Mouse (Mus musculus) regulatory T cell (primary cell): ENCODE results near the gene Trib3.

Experiments used
- in situ Hi-C: fragments of 300-600 bp; cut with MboI, MseI; formaldehyde crosslinking; loops from one replicate; pipeline ENCODE4 v1.15.1; 2025; ENCODE audit warnings: high pct_unique_total_duplicates

The Trib3 gene

GRCm38 (mm10) chr2:152313926-152314325, 29.9 kb downstream of the Trib3 start:
- in situ Hi-C loops, result no loop called here

- in situ Hi-C loops, result no loop called here
These were observed 30.8 kb downstream of the Trib3 start for GRCm38 (mm10) chr2:152312996-152313395.

GRCm38 (mm10) chr2:152307186-152307585, 36.6 kb downstream of the Trib3 start:
- in situ Hi-C loops, result no loop called here

DNA sequence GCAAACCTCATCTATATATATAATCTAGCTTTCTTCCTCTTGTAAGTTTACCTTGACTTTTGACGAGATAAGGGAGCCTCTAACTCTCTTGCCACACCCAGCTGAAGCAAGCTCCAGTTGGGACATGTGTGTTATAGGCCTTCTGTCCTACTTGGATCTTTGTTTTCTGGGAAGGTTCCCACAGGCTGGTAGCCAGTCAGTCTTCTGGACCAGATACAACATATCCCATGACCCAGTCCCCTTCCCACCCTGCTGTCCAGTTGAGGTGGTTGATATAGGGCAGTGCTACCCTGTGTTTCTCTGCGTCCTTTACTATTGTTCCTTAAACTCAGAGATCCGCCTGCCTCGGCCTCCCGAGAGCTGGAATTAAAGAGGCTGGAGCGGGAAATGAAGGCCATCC, 38.4 kb downstream of the Trib3 start:
- in situ Hi-C loops, result no loop called here

DNA sequence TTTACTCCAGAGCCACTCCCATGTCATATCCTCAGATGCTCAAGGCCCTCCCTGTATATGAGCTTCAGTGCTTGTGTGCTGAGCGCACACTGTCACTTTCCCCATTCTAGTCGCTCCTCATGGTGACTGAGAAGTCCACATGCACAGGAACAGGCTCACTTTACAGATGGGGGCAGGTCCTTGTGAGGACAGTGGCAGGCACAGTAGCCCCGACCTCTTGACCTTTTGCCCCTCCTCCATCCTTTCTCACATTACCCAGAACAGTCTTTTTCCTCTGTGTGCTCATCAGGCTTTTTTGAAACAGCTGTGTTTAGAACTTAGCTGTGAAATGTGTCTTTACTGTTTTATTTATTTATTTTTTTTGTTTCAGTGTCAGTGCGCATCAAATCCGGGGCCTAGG, 40.1 kb downstream of the Trib3 start:
- in situ Hi-C loops, result no loop called here

DNA sequence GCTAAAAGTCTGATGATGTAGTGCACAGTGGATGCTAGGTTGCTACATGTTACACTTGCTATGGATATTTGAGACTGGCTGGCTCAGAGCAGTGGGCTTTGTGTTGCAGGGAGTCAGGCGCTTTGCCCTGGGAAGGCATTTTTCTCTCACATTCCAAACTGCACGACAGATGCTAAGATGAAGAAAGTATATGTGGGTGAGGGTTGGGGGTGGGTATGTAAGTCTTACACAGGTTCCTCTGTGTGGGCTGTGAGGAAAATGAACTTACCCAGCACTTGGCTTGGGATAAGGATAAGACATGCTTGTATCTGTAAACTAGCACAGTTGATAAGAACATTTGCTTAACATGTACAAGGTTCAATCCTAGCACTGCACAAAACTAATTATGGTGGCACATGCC, 41.0 kb downstream of the Trib3 start:
- in situ Hi-C loops, result no loop called here

DNA sequence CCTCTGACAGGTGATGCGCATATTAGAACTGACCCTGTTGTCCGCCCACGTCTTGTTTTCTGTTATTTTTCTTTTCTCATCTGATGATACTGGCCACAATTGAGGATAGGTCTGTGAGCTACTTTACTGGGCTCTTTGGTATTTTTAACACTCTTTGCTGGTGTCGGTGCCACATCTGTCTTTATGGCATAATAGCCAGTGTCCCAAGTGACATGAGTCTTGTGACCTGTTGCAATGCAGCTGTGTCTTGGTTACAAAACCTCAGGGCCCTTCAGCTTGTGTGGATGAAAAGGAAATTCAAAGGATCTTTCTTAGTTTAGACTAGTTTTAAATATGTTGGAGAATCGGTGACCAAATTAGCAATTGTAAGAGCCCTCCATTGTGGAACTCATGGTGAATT, 49.3 kb downstream of the Trib3 start:
- in situ Hi-C loops, result loop anchor here (5.0 kb wide), 1 partner anchor 43 kb away; no protein-coding TSS in a partner anchor

DNA sequence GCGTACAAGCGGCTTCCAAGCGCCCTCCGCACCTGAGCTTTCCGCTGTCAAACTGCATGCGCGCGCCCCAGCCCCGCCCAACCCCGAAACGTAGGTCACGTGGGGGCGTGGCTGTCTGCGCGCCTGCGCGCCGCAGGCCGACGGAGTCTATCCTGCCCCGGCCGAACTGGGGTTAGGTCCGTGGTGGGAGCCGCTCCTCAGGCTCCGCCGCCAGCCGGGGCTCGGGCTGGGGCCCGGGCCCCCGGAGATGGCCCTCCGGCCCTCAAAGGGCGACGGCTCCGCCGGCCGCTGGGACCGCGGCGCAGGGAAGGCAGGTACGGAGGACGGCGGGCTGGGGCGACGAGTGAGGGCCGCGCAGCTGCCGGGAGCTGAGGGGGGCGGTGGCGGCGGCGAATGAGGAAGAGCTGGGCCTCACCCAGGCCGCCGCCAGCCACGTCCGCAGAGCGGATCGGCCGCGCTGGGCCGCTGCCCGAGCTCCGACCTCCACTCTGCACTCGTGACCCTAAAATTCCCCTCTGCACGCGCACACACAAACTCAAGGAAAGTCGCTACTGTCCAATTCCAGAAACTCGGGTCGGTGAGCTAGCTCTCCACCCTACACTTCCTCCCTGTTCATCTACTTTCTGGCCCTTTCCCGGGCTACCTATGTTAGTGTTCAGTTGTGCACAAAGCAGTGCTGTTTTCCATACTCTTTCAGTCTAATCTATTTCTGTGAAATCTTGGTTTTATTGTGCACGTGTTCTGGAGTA, 49.9 kb downstream of the Trib3 start, which contains the start of gene Tbc1d20:
Gene Tbc1d20, plus strand, starts transcription at position 102 of the 749 bp plus-strand sequence.
- in situ Hi-C loops, result loop anchor here (5.0 kb wide), 1 partner anchor 43 kb away; no protein-coding TSS in a partner anchor

GRCm38 (mm10) chr2:152293179-152293726, 50.6 kb downstream of the Trib3 start:
- in situ Hi-C loops, result loop anchor here (5.0 kb wide), 1 partner anchor 44 kb away; no protein-coding TSS in a partner anchor

- in situ Hi-C loops, result loop anchor here (5.0 kb wide), 1 partner anchor 45 kb away; no protein-coding TSS in a partner anchor
These were observed 51.4 kb downstream of the Trib3 start for GRCm38 (mm10) chr2:152292475-152292874.

DNA sequence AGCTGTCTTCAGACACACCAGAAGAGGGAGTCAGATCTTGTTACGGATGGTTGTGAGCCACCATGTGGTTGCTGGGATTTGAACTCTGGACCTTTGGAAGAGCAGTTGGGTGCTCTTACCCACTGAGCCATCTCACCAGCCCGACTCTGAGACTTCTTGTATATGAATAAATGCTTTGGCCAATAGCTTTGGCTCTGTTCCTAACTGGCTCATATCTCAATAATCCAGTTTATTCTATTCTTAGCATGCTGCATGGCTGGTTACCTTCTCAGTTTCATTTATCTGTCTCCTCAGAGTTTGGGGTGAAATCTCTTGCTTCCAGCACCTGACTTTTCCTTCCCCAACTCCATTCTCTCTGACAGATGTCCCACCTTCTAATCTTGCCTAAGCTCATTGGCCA, 54.2 kb downstream of the Trib3 start:
- in situ Hi-C loops, result loop anchor here (5.0 kb wide), 1 partner anchor 48 kb away; no protein-coding TSS in a partner anchor

- in situ Hi-C loops, result no loop called here
These were observed 55.8 kb downstream of the Trib3 start for GRCm38 (mm10) chr2:152288046-152288445.

- in situ Hi-C loops, result no loop called here
These were observed 56.3 kb downstream of the Trib3 start for GRCm38 (mm10) chr2:152287560-152287959.
